Mouse (Mus musculus): ENCODE measurements at regions not wholly inside any gene's neighbourhood (a gene's known extent, or its start where the extent isn't known, plus 50 kb on each side); places are given as distances from the start of the nearest gene placed in this dataset.

DNA sequence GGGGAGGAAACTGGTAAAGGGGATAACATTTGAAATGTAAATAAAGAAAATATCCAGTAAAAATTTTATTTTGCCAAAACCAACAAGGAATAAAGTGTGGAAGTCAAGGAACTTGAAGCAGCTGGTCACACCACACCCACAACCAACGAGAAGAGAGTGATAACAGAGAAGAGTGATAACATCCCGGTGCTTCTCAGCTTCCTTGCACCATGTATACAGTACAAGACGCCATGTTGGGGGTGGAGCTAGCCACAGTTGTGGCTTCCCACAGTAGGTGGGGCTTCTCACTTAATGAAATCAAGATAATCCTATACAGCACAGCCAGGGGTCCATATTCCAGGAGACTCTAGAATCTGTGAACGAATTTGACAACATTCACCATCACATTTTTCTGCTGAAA lies 77.9 kb downstream of the Gm11983 start:
- H3K27ac ChIP-seq (replicated peaks; ENCODE audit: low read depth, low read length): no peak overlapping the region
- no peaks in the 10 kb centered on the region for H3K9me3 ChIP-seq (ENCODE audit: control insufficient read depth, low read length)
- no peak overlapping the region for H3K9ac ChIP-seq (ENCODE audit: low read depth, low read length, severe bottlenecking)
- DNase-seq (ENCODE audit: low spot score) (no peak), ATAC-seq (ENCODE audit: low FRiP score, low read depth) (no peak)
- no peak for TF ChIP-seq POLR2A (IDR thresholded peaks at IDR 0.05; ENCODE audit: borderline replicate concordance, extremely low read depth, insufficient read depth, insufficient read length)
- no peaks in the 10 kb centered on the region for H3K27me3 ChIP-seq (ENCODE audit: control insufficient read depth, insufficient read depth, low read length)
- 84% methylated on average over 4 of the region's 4 CpGs for WGBS
- no peak overlapping the region for H3K4me2 ChIP-seq (replicated peaks; ENCODE audit: low read depth, low read length, severe bottlenecking)
- no peaks in the 10 kb centered on the region for H3K4me1 ChIP-seq (ENCODE audit: control insufficient read depth, insufficient read depth, low read length)
- no peak overlapping the region for H3K4me3 ChIP-seq (replicated peaks; ENCODE audit: low read length)
- no peaks in the 10 kb centered on the region for H3K36me3 ChIP-seq (ENCODE audit: control insufficient read depth, insufficient read depth, low read length)

DNA sequence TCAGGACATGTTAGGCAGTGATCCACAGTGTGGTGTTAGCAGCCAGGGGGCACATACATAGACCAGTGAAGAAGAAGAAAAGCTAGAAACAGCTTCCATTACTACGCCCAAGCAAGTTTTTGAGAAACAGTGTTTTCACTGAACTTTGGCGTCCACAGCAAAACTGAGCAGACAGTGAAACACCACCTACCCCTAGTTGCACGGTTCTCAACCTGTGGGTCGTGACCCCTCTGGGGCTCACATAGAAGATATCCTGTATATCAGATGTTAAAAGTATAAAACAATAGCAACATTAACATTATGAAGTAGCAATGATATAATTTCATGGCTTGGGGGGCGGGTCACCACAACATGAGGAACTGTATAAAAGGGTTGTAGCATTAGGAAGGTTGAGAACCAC lies 81.1 kb downstream of the Ramp3 start:
- no peak for ATAC-seq (ENCODE audit: low FRiP score, low read depth)
- Histone ChIP-seq H3K4me3 (replicated peaks; ENCODE audit: low read length) (no peak overlapping the region), H3K36me3 (ENCODE audit: control insufficient read depth, insufficient read depth, low read length) (no peaks in the 10 kb centered on the region), H3K27ac (replicated peaks; ENCODE audit: low read depth, low read length) (no peak overlapping the region), H3K4me2 (replicated peaks; ENCODE audit: low read depth, low read length, severe bottlenecking) (no peak overlapping the region), H3K9ac (ENCODE audit: low read depth, low read length, severe bottlenecking) (no peak overlapping the region), H3K9me3 (ENCODE audit: control insufficient read depth, low read length) (no peaks in the 10 kb centered on the region), H3K27me3 (ENCODE audit: control insufficient read depth, insufficient read depth, low read length) (no peaks in the 10 kb centered on the region), H3K4me1 (ENCODE audit: control insufficient read depth, insufficient read depth, low read length) (no peaks in the 10 kb centered on the region)
- 87% methylated on average over 5 of the region's 5 CpGs for WGBS
- no peak for TF ChIP-seq POLR2A (IDR thresholded peaks at IDR 0.05; ENCODE audit: borderline replicate concordance, extremely low read depth, insufficient read depth, insufficient read length)
- no peak for DNase-seq (ENCODE audit: low spot score)

DNA sequence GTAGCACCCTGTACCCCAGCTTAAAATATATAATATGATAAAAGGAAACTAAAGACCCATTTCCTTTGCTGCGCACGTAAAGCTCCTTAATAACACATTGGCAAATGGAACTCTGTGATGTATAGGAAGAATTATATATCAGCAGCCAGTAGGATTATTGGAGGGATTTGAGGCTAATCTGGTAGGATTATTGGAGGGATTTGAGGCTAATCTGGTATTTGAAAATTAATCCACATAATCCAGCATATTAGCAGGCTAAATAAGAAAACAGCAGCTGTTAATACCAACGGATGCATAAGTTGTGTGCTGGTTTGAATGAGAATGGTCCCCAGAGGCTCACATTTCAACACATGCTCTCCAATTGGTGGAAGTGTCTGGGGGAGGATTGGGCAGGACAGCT lies 80.3 kb downstream of the Ramp3 start:
- H3K4me1 ChIP-seq (ENCODE audit: control insufficient read depth, insufficient read depth, low read length): no peaks in the 10 kb centered on the region
- 76% methylated on average over 3 of the region's 3 CpGs for WGBS
- no peaks in the 10 kb centered on the region for H3K36me3 ChIP-seq (ENCODE audit: control insufficient read depth, insufficient read depth, low read length)
- ATAC-seq (ENCODE audit: low FRiP score, low read depth) (no peak), DNase-seq (ENCODE audit: low spot score) (no peak)
- no peak overlapping the region for H3K4me2 ChIP-seq (replicated peaks; ENCODE audit: low read depth, low read length, severe bottlenecking)
- no peak for TF ChIP-seq POLR2A (IDR thresholded peaks at IDR 0.05; ENCODE audit: borderline replicate concordance, extremely low read depth, insufficient read depth, insufficient read length)
- H3K9ac ChIP-seq (ENCODE audit: low read depth, low read length, severe bottlenecking): no peak overlapping the region
- no peak overlapping the region for H3K27ac ChIP-seq (replicated peaks; ENCODE audit: low read depth, low read length)
- H3K9me3 ChIP-seq (ENCODE audit: control insufficient read depth, low read length): no peaks in the 10 kb centered on the region
- H3K27me3 ChIP-seq (ENCODE audit: control insufficient read depth, insufficient read depth, low read length): no peaks in the 10 kb centered on the region
- H3K4me3 ChIP-seq (replicated peaks; ENCODE audit: low read length): no peak overlapping the region

DNA sequence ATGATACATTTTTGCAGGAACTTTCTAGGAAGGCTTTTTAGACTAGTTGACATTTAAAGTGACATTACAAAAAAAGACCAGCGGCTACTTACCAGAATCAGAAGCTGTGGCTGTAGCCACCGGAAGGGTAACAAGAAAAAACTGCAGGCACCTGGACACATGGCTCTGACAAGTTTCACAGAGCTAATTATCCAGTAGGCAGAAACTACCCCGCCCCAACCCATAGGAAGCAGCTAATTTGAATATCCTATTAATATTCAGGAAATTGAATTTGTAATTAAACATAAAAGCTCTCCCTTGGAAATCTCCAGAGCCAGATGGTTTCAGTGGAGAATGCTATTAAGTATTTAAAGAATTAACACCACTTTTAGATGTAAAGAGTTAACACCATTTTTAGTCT lies 79.8 kb downstream of the Ramp3 start:
- Histone ChIP-seq H3K27me3 (ENCODE audit: control insufficient read depth, insufficient read depth, low read length) (no peaks in the 10 kb centered on the region), H3K27ac (replicated peaks; ENCODE audit: low read depth, low read length) (no peak overlapping the region)

DNA sequence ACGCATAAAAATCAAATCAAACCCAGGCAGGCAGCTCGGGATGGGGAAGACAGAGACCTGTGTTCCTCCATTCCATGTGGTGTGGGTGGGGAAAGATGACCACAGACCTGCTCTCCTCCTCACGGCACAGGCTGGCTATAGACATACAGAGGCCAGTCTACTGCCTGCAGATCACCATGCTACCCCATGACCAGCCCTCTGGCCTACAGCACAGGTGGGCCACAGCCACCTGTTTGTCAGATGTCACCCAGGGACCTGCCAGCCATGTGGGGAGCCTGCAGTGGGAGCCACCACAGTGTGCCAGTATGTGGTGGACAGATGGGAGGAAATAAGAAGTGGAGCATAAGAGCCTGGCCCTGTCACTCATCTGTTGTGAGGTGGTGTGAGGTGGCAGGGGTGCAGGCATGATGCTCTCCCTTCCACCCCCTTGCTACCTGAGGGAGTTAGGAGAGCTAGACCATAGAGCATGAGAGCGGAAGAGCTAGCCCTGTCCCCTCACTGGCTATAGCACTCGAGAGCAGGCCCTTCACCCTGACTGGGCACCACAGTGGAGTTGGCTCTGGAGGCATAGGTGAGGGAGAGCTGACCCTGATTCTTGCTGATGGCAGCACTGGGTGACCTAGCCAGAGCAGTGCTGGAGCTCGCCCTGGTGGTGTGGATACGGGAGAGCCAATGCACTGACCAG lies 76.6 kb downstream of the Ramp3 start:
- Histone ChIP-seq H3K9me3 (ENCODE audit: control insufficient read depth, low read length) (no peaks in the 10 kb centered on the region), H3K9ac (ENCODE audit: low read depth, low read length, severe bottlenecking) (no peak overlapping the region), H3K27ac (replicated peaks; ENCODE audit: low read depth, low read length) (no peak overlapping the region), H3K4me1 (ENCODE audit: control insufficient read depth, insufficient read depth, low read length) (no peaks in the 10 kb centered on the region), H3K36me3 (ENCODE audit: control insufficient read depth, insufficient read depth, low read length) (no peaks in the 10 kb centered on the region), H3K4me3 (replicated peaks; ENCODE audit: low read length) (no peak overlapping the region), H3K4me2 (replicated peaks; ENCODE audit: low read depth, low read length, severe bottlenecking) (no peak overlapping the region), H3K27me3 (ENCODE audit: control insufficient read depth, insufficient read depth, low read length) (no peaks in the 10 kb centered on the region)
- no peak for TF ChIP-seq POLR2A (IDR thresholded peaks at IDR 0.05; ENCODE audit: borderline replicate concordance, extremely low read depth, insufficient read depth, insufficient read length)
- DNase-seq (ENCODE audit: low spot score): no peak
- ATAC-seq (ENCODE audit: low FRiP score, low read depth): no peak
- WGBS: 79% methylated on average over 7 of the region's 7 CpGs

More for the DNA sequence above, 79.8 kb downstream of the Ramp3 start:
- 84% methylated on average over 3 of the region's 3 CpGs for WGBS
- Histone ChIP-seq H3K9ac (ENCODE audit: low read depth, low read length, severe bottlenecking) (no peak overlapping the region), H3K4me1 (ENCODE audit: control insufficient read depth, insufficient read depth, low read length) (no peaks in the 10 kb centered on the region), H3K4me3 (replicated peaks; ENCODE audit: low read length) (no peak overlapping the region), H3K4me2 (replicated peaks; ENCODE audit: low read depth, low read length, severe bottlenecking) (no peak overlapping the region), H3K36me3 (ENCODE audit: control insufficient read depth, insufficient read depth, low read length) (no peaks in the 10 kb centered on the region), H3K9me3 (ENCODE audit: control insufficient read depth, low read length) (no peaks in the 10 kb centered on the region)
- no peak for ATAC-seq (ENCODE audit: low FRiP score, low read depth)
- no peak for DNase-seq (ENCODE audit: low spot score)
- TF ChIP-seq POLR2A (IDR thresholded peaks at IDR 0.05; ENCODE audit: borderline replicate concordance, extremely low read depth, insufficient read depth, insufficient read length): no peak
